Mouse (Mus musculus): ENCODE measurements around the gene Pde11a.
A peak's percentile ranks its signal among the peaks of the same experiment; 100 is the strongest.
"Not testable (repeated sequence)": the region's sequence is repeated elsewhere in the genome, so short reads cannot be mapped to it uniquely, and the experiment has no call there.

Gene Pde11a

DNA sequence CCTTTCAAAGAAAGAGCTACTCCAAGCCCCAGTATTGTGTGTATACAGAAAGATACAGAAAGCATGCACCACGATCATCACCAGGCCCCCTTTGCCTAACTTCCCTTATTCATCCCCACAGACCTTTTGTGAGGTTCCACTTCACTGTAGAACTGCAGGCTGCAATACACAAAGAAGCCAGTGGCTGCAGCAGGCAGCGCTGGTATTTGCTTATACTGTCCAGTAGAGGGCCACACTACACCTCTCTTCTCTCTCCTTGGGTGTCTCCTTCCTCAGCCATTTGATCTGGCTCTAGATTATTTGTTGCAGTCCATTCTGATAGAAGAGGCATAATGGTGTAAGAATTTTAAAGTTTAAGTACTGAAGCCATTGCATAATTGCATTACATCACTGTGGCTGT is 353.4 kb downstream of the Pde11a start:
- DNase-seq, result peak; percentile 79

DNA sequence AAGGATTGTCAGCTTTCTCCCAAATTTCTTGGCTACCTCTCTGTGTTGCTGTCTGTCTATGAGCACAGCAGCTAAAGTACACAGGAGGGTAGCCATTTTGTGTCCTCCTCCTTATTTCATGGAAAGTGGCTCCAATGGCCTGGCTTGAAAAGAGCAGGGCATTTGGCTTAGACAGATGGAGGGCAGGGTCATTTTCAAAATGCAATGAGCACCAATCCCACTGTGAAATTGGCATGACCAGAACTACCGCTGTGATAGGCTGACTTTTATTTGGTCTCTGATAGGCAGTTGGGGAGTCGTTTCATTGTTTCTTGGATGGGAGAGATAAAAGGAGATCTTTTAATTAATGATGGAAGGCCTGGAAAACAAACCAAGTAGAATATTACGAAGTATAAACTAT is 354.7 kb downstream of the Pde11a start:
- no peak for DNase-seq

DNA sequence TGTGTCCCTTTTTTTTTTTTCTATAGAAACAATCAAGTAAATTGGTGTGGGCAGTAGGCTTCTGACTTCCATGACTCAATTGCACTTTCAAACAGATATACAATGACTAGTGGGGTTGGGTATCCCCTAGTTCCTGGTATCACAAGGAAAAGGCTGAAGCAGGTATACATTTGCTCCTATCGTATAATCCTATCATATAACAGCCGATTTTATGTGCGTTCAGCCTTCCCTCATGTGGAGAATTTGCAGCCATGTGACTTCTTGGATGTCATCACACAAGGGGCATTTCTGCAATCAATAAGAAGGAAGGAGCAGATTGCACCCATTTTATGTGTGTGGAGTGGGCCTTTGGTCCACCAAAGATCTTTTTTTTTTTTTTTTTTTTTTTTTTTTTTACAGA is 355.5 kb downstream of the Pde11a start:
- no peak for DNase-seq

DNA sequence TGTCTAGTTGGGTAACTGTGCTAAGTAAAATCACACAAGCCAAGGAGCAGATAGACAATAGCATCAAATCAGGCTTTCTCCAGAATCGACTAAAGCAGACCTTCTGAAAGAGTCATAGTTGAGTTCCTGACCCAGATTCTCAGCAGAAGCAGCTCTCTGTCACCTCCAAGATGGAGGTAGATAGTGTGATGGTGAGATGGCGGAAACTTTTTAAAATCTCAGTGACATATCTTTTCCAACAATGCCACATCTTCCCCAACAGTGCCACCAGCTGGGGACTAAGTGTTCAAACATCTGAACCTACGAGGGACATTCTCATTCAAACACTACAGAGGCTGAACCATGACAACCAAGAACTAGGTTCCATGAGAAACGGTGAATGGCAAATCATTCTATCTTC is 355.9 kb downstream of the Pde11a start:
- DNase-seq, result no peak

DNA sequence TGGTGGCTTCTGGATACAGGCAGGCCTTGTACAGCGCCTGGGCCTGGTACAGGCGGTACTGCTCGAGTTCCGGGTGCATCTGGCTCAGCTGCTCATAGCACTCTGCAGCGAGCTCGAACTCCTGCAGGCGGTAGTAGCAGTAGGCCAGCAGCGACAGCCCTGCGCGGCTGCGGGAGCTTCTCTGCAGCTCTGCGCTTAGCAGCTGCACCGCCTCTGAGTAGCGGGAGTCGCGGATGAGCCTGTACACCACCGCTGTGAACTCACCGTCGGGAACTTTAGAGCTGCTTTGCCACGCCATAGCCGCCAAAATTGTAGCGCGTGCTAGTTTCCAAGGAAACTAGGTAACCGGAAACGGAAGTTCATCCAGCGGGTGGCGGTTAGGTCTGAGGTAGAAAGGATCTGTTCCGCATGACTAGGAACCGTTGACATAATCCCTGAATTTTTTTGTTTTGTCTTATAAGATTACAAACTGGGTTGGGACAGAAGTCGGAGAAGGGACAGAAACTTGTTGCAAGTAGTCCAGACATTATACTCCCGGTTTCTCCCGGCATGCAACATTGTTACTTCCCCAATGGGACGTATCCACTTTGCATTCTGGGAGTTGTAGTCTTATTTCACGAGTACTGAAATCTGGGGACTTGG is 357.0 kb downstream of the Pde11a start, which contains the start of gene Ttc30a1:
TSS of gene Ttc30a1 (minus strand) at position 528 of the 642 bp plus-strand sequence.
- DNase-seq, result peak; percentile 83

DNA sequence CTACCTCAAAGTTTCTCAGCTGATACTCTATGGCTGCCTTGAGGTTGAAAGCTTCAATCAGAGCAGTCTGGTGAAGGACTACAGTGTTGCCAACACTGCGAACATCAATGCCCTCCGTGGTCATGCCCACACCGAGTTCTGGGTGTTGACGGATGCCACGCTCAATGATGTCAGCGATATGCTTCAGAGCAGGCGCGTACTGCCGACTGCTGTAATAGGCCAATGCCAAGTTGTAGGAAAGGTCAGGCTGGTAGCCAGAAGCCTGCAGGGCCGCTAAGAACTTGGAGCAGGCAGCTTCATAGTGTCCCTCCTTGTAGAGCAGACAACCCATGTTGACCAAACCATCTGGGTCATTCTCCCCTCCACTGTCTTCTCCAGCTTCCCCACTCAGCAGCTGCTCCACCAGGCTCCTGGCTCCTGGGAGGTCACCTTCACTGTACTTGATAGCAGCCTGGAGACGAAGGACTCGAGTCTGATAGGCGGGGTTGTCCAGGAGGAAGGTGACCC is 357.6 kb downstream of the Pde11a start:
- not testable (repeated sequence) for DNase-seq

DNA sequence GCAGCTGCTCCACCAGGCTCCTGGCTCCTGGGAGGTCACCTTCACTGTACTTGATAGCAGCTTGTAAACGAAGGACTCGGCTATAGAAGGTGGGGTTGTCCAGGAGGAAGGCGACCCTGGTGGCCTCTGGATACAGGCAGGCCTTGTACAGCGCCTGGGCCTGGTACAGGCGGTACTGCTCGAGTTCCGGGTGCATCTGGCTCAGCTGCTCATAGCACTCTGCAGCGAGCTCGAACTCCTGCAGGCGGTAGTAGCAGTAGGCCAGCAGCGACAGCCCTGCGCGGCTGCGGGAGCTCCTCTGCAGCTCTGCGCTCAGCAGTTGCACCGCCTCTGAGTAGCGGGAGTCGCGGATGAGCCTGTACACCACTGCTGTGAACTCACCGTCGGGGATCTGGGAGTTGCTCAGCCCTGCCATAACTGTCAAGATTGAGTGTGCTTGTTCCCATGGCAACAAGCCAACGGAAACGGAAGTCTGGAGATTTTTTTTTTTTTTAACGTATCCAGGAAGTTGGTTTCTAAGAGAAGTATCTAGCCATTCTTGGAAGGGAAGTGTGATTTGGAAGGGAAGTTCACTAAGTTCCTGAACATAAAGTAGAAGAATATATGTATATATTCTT is 360.7 kb downstream of the Pde11a start, which contains the start of gene Ttc30a2:
TSS of gene Ttc30a2 (minus strand) at position 419 of the 617 bp plus-strand sequence.
- DNase-seq, result peak; percentile 76

DNA sequence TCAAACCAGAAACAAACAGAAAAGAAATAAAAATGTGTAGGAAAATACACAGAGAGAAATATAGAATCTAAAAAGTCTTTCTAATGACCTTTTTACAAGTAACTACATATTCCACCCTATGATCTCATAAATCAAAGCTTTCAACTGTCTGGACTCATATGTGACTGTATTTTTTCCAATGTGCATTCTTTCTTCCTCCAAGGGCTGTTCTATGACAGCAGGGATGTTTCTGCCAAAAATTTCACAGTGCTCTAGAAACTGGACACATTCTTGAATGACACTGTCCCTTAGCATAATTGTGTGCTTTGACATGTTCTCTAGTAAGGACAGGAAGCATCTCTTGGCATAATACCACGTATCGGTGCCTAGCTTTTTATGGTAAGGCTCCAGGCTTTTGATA is 362.5 kb downstream of the Pde11a start:
- DNase-seq, result peak; percentile 29

DNA sequence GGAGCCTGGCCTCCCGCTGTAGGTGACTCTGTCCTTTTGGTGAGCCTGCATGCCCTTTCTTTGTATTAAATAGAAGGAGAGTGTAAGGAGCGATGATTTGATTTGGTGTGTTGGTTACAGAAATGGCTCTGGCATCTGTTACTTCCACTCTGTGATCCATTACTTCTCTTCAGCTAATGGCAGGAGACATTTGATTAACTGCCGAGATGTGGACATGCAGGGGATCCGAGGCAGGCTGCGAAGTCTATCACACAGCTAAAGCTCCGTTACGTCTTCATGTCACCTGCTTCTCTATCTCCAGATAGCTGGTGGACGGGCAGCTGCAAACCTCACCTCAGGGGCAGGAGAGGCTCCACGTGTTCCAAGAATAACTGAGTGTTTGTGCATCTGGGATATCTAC is 364.4 kb downstream of the Pde11a start:
- no peak for DNase-seq

DNA sequence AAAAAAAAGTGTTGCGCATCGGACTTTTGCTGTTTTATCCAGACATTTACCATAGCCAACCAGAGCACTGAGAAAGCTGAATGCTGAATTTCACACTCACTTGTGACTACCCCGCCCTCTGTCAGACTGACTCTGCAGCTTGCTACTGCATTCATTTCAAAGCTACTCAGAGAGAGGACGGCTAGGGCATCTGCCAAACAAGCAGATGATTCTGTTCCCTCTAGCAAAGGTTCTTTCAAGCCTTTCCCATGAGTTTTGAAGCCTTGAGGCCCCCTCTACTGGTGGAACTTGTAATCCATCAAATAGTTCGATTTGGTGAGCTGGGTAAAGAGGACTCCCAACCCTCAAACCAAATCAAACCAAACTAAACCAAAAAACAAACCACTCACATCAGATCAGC is 373.6 kb downstream of the Pde11a start:
- peak; percentile 86 for DNase-seq

DNA sequence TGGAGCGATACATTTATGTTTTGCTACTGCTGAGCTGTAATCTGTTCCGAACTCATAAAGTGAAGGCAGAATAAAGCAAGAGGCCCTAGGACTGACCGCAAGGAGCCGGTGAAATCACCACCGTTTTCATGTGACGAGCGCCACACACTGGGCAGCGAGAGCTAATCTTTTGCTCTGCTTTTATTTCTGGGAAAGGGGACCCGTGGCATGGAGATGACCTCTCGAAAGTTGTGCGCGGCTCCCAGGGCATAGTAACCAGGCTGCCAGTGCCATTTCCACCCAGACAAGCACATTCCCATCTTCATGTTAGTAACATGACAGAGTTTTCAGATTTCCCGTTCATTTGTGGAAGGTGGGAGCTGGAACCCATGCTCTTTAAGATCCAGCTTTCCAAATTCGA is 374.1 kb downstream of the Pde11a start:
- peak; percentile 87 for DNase-seq

DNA sequence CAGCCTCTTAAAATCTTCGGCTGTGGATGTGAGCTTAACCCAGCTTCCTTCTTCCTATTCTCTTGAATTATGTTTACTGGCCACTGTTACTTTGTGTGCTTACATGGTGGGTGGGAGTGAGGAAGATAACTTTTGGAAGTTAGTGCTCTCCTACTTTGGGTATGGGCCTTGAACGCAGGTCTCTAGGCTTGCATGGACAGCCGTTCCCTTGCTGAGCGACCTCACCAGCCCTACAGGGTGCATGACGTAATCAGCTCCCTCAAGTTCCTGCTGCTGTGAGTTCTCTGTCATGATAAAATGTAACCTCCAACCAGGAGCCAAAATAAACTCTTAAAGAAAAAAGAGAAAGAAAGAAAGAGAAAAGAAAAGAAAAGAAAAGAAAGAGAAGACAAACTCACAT is 374.5 kb downstream of the Pde11a start:
- peak; percentile 9 for DNase-seq

DNA sequence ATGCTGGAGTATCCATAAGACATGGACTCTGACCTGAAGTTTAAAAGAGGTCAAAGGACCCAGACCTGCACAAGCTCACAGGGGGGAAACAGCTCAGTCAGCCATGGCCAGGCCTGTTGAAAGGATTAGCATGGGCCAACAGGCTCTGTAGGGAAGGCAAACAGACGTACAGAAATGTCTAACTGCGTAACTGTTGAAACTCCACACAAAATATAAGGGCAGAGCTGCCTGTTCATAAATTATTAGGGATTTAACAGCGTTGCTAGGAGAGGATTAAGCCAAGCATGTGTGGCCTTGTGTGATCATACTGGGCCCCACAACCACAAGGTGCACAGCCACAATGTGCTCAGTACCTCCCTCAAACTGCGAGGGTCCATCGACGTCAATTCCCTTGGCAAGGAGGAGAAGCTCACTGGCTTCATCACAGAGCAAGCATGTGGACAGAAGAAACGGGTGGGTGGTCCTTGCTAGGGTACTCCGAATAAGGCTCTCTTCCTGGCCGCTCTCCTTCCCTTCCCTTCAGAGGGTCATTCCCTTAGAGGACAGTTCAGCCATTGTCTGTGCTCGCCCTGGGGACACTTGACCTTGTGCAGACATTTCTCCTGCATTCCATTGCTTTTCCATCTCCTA is 375.2 kb downstream of the Pde11a start:
- DNase-seq, result no peak

DNA sequence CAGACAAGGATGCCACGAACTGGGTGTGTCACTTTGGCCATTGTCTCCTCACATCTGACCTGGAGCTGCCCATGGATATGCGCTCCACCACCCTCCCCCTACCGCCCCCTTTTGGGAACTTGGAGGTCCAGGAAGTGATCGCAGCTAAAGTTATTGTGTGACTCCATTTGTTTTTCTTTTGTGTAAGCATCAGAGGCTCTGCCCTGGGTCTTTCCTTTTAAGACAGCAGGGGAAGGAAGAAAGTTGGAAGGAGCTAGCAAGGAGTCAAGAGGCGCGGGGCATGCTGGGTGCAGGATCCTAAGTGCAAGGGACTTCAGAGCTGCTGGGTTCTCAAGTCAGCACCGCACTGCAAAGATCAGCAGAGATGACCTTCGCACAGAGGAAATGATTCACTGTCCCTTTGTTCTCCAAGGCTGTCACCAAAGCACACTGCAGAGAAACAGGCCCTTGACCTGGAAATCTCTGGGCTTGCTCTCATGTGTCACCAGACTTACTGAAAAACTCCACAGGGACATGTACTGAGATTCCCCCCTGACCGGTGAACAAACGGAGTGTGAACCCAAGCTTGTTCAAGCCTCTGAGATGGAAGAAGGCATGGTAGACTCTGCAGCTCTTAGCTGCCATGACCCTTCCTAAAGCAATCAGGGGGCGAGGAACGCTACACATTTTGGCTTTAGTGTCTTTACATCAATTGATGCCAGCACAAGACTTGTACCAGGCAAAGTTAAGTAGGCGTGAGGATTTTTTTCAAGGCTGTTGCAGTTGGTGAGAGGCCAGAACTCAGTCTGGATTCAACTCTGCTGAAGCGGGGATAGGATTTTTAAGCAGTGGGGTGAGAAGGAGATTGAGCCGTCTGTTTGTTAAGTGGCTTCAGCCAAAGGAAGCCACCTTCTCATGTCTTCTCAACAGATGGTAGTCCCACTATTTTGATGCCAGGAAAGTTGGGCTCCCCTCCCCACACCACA is 377.9 kb downstream of the Pde11a start:
- peak; percentile 77 for DNase-seq

DNA sequence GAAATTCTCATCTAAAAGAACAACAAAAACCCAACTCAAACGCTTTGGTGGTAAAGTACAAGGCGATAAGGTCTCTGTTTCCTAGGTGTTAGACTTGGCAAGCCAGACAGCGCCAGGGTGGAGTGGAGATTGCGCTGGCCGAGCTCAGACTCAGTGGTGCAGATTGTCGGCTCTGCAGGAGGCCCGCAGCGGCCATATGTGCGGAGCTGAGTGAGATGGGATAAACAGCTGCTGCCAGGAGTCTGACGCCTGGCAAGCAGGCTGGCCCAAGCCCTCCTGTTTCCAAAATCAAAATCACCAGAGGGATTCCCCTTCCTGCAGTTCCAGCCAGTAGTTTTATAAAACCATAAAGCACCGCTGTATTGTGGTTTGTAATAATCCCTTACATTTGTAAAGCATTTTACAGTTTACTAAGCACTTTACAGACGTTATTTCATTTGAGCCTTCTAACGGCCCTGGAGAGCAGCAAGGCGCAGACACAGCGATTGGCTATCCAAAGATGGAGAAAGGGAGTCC is 378.7 kb downstream of the Pde11a start:
- peak; percentile 44 for DNase-seq

DNA sequence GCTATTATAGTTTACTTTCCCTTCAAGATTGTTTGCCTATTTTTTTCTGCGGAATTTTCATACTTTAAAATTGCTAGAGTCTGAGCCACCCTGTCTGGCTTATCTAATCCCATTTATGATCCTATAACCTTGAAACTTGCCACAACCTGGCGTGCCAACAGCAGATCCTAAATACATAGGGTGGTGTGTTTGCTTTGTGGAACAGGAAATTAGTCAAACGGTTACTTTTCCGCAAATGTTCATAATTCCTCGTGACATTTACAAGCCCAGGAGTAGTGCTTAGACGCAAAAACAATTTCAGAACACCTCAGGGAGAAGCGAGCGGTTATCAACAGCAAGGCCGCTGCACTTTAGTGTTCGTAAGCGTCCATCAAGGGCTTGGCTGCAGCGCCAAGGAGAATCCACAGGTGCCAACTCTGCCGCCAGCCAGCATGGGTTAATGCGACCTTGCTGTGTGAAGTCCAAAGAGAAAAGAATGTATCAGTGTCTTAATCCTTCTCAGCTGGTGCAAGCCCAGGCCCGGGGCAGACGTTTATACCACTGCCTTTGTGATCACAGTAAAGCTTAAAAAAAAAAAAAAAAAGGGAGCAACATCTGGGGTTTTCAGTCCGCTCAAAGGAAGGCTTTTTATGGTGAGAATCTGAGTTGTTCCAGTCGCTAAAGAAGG is 379.3 kb downstream of the Pde11a start:
- DNase-seq, result peak; percentile 7

DNA sequence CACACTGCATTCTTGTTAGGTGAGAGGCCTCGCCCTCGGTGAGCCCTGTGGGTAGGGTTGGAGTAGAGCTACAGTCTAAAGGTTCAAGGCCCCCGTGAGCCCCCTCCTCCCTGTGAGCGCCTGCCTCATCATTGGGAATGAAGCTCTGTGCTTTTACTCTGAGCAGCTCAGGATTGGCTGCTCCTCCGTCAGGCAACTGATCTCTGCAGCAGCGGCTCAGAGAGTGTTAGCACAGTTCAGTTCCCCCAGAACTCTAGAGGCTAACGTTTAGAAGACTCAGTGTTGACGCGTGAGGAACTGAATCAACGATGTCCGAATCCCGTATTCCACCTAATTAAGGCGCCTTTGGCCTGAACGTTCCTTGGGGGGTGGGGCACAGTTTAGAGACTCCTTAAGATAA is 382.9 kb downstream of the Pde11a start:
- DNase-seq, result no peak

DNA sequence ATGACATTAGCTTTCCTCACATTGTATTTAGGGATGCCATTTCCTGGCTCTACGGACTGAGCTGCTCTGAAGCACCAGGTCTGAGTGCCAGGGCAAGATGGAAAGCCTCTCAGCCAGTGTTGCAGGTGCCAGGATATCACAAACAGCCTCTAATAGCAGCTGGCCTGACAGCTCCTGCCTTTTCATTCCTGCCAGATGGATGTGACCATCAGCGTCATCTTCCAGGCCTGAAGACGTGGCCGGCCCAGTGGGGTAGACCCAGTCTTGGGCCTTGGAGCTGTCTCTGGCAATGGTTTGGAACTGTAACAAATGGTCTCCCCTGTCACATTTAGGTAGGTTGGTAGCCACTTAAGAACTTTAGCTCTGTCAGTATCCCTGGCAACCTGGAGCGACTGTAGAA is 385.3 kb downstream of the Pde11a start:
- DNase-seq, result no peak

DNA sequence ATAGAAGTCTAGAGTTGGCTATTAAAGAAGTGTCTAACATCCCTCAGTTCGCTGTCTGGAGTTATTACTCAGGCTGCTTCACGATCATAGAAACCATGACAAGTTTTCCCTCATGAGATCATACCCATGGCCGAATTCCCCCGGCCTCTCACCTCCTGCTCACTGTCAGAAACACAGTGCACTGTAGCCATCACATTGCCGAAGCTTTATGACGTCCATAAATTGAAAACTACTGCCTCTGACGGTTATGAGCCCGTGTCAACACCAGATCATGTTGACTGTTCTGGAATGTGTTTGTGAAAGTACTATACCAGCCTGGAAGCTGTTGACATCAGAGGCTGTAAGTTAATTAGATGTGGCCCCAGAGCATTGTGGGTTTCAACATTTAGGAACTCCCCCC is 387.9 kb downstream of the Pde11a start:
- no peak for DNase-seq

Data from lung, postnatal 10 days (tissue).